Mouse (Mus musculus): Measurements from ENCODE around the gene Cdc123. TPM values are rescaled to one million over a fixed set of nuclear protein-coding genes. Genes with fewer than 3 reads are reported as not detected.
A peak's percentile ranks its signal among the peaks of the same experiment; 100 is the strongest.

Cdc123 gene
- polyA plus RNA-seq, 1 experiment from 2014 or later: 184 TPM

DNA sequence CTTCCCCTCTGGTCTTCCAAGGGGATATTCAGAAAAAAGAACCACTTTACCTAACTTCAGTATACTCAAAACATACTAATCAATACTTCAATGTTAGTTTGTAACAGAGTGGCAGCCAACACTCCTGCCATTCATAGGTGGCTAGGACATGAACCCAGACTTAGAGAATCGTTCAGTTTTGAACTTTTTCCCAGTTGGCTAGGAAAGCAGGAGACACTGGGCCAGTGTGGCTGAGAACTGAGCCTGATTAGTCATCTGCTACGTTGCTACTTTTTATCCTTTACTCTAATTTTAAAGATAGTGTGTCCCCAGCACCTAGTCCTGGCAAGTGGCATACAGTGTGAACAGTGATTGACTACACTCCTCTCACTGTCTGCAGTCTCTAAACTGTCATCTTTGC, 22.7 kb upstream of the Cdc123 start:
- Histone ChIP-seq H3K4me2 (replicated peaks; ENCODE audit: low read depth) (no peak overlapping the region), H3K4me1 (replicated peaks; ENCODE audit: control insufficient read depth, insufficient read depth) (no peaks in the 10 kb centered on the region), H3K4me3 (ENCODE audit: low read depth, low read length) (no peak overlapping the region), H3K36me3 (ENCODE audit: control insufficient read depth, insufficient read depth, low read length) (peaks cover 3% of the 10 kb centered on the region), H3K9me3 (ENCODE audit: control insufficient read depth, low read length) (no peaks in the 10 kb centered on the region), H3K27me3 (ENCODE audit: control insufficient read depth, insufficient read depth, low read length) (no peaks in the 10 kb centered on the region), H3K27ac (replicated peaks) (no peak overlapping the region), H3K9ac (ENCODE audit: low read length) (no peak overlapping the region)
- no peak for TF ChIP-seq CTCF (IDR thresholded peaks at IDR 0.05; ENCODE audit: low read depth)
- no peak for TF ChIP-seq EP300 (optimal IDR thresholded peaks at IDR 0.05)
- DNase-seq (ENCODE audit: low spot score) (no peak), ATAC-seq (ENCODE audit: low FRiP score, low TSS enrichment) (no peak)
- 88% methylated on average over 2 of the region's 2 CpGs for WGBS

DNA sequence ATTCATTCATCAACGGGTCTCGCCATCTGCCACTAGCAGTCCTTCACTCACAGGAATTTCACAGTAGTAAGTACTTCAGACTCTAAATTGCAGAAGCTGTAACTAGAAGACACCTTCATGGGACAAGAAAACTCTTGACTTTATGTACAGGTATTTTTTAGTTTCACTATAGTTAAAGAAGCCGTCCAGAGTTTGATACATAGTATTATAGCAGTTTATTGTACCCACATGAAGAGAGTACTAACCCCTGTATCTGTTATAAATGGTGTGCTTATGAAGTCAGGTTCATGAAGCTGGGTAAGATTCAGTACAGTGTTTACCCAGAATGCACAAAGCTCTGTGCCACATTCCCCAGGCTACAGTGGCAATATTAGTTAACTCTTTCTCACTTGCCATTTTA, 17.9 kb upstream of the Cdc123 start, which contains the start of gene Gm13199:
Gene Gm13199 (minus strand): TSS at position 101 of the 400 bp plus-strand sequence.
- Histone ChIP-seq H3K27me3 (ENCODE audit: control insufficient read depth, insufficient read depth, low read length) (no peaks in the 10 kb centered on the region), H3K4me3 (ENCODE audit: low read depth, low read length) (no peak within 1 kb of the TSS), H3K9ac (ENCODE audit: low read length) (no peak within 1 kb of the TSS), H3K27ac (replicated peaks) (no peak within 1 kb of the TSS), H3K4me1 (replicated peaks; ENCODE audit: control insufficient read depth, insufficient read depth) (no peaks in the 10 kb centered on the region), H3K36me3 (ENCODE audit: control insufficient read depth, insufficient read depth, low read length) (peaks cover 8% of the 10 kb centered on the region), H3K9me3 (ENCODE audit: control insufficient read depth, low read length) (no peaks in the 10 kb centered on the region), H3K4me2 (replicated peaks; ENCODE audit: low read depth) (no peak within 1 kb of the TSS)
- 97% methylated on average over 3 of the region's 3 CpGs for WGBS
- no peak for TF ChIP-seq EP300 (optimal IDR thresholded peaks at IDR 0.05)
- no peak for TF ChIP-seq CTCF (IDR thresholded peaks at IDR 0.05; ENCODE audit: low read depth)
- no peak for DNase-seq (ENCODE audit: low spot score)
- no peak for ATAC-seq (ENCODE audit: low FRiP score, low TSS enrichment)

DNA sequence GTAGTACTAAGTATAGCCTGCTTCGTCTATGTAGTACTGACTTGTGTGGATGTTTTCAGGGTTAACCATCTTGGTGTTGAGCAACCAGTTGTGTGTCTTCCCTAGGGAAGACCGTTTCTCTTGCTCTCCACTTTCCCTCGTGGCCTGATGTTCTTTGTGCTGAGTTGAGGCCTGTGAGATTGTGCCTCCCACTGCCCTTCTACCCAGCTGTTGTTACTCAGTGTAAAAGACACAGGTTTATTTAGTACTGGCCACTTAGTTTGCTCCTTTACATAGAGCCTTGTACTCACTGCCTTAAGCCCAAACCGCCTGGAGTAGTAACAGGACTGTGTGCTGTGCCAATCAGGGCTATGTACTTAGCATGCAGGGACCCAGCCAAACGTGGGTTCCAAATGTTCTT, 6.9 kb upstream of the Cdc123 start:
- TF ChIP-seq EP300 (optimal IDR thresholded peaks at IDR 0.05): no peak
- no peak for TF ChIP-seq CTCF (IDR thresholded peaks at IDR 0.05; ENCODE audit: low read depth)
- no peaks in the 10 kb centered on the region for H3K4me1 ChIP-seq (replicated peaks; ENCODE audit: control insufficient read depth, insufficient read depth)
- no peak overlapping the region for H3K4me3 ChIP-seq (ENCODE audit: low read depth, low read length)
- H3K27ac ChIP-seq (replicated peaks): peak overlapping the region; percentile 45; the same call in 1 of the 2 replicates
- H3K9me3 ChIP-seq (ENCODE audit: control insufficient read depth, low read length): no peaks in the 10 kb centered on the region
- H3K4me2 ChIP-seq (replicated peaks; ENCODE audit: low read depth): no peak overlapping the region
- no peak overlapping the region for H3K9ac ChIP-seq (ENCODE audit: low read length)
- no peaks in the 10 kb centered on the region; the same call in 1 of the 2 replicates for H3K36me3 ChIP-seq (ENCODE audit: control insufficient read depth, insufficient read depth, low read length)
- DNase-seq (ENCODE audit: low spot score): no peak
- H3K27me3 ChIP-seq (ENCODE audit: control insufficient read depth, insufficient read depth, low read length): no peaks in the 10 kb centered on the region
- ATAC-seq (ENCODE audit: low FRiP score, low TSS enrichment): peak; percentile 29; the same call in 1 of the 2 replicates
- 60% methylated on average over 5 of the region's 5 CpGs for WGBS

DNA sequence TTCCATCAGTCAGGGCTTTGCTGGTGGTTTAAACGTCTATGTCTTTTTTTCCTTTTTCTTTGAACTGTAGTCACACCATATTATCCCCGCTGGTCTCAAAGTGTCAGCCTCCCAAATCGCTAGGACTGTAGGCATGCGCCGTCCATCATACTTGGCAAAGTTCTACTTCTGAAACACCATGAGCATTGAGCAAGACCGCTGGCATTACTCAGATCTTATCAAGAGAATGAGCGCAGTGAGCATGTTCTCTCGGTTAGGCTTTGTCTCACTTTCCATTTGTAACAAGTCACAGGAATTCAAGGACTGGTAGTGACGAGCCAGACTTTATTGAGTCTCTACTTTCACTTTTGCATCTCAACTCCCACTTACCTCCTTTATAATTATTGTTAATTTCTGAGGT, 6.2 kb upstream of the Cdc123 start:
- DNase-seq (ENCODE audit: low spot score) (no peak), ATAC-seq (ENCODE audit: low FRiP score, low TSS enrichment) (no peak)
- Histone ChIP-seq H3K27ac (replicated peaks) (no peak overlapping the region), H3K4me3 (ENCODE audit: low read depth, low read length) (no peak overlapping the region), H3K4me1 (replicated peaks; ENCODE audit: control insufficient read depth, insufficient read depth) (no peaks in the 10 kb centered on the region), H3K9me3 (ENCODE audit: control insufficient read depth, low read length) (no peaks in the 10 kb centered on the region), H3K36me3 (ENCODE audit: control insufficient read depth, insufficient read depth, low read length) (no peaks in the 10 kb centered on the region; the same call in 1 of the 2 replicates), H3K27me3 (ENCODE audit: control insufficient read depth, insufficient read depth, low read length) (no peaks in the 10 kb centered on the region), H3K4me2 (replicated peaks; ENCODE audit: low read depth) (no peak overlapping the region), H3K9ac (ENCODE audit: low read length) (no peak overlapping the region)
- TF ChIP-seq CTCF (IDR thresholded peaks at IDR 0.05; ENCODE audit: low read depth) (no peak), EP300 (optimal IDR thresholded peaks at IDR 0.05) (no peak)
- WGBS: 77% methylated on average over 9 of the region's 9 CpGs

DNA sequence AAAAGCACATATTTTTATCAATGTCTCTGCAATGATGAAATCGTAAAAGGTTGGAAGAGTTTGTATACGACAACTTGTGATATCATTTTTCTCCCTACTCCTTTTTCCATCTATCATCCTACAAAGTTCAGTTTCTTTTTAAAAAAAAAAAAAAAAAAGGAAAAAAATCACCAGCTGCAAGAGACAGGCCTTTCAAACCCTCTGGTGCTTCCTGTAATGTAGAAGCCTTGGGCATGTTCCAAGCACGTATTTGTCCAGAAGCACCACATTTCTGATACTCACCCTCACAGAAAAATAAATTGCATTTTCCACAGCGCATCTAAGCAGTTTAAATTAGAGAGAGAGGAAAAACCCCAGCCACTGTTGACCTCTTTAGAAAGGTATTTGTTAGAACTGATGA, 862 bp upstream of the Cdc123 start:
- H3K27ac ChIP-seq (replicated peaks): no peak overlapping the region
- ATAC-seq (ENCODE audit: low FRiP score, low TSS enrichment) (no peak), DNase-seq (ENCODE audit: low spot score) (no peak)

DNA sequence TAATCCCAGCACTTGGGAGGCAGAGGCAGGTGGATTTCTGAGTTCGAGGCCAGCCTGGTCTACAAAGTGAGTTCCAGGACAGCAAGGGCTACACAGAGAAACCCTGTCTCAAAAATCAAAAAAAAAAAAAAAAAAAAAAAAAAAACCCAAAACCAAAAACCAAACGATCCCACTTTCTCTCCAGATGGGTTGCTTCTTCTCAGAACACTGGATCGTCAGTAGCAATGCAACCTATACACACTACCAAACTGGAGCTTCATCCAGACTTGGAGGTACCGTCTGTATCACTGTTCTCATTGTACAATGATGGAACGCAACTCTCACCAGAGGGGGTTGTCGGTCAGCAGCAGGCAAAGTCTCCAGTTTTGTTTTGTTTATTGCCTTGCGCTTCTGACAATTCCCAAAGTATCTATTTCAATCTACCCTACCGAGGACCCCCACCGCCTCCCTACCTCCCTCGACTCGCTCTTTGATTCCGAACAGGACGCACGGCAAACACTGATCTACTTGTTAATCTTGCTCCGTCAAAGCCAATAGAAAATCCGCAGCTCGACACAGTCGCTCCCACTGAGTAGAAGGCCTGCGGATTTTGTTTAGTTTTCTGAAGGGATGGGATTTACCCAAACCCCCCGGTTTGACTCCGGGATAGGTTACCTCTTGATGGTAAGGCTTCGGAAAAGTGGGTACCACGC, 637 bp downstream of the Cdc123 start:
- no peak for TF ChIP-seq EP300 (optimal IDR thresholded peaks at IDR 0.05)
- 0 out of 2 replicates have a peak, but pooled peaks have one; percentile 6 for TF ChIP-seq CTCF (IDR thresholded peaks at IDR 0.05; ENCODE audit: low read depth)
- DNase-seq (ENCODE audit: low spot score): no peak
- 4% methylated on average over 23 of the region's 23 CpGs for WGBS

More for the DNA sequence above, 862 bp upstream of the Cdc123 start:
- TF ChIP-seq EP300 (optimal IDR thresholded peaks at IDR 0.05): no peak
- TF ChIP-seq CTCF (IDR thresholded peaks at IDR 0.05; ENCODE audit: low read depth): no peak
- Histone ChIP-seq H3K9ac (ENCODE audit: low read length) (peak overlapping the region; percentile 80), H3K9me3 (ENCODE audit: control insufficient read depth, low read length) (no peaks in the 10 kb centered on the region), H3K27me3 (ENCODE audit: control insufficient read depth, insufficient read depth, low read length) (no peaks in the 10 kb centered on the region), H3K4me3 (ENCODE audit: low read depth, low read length) (peak overlapping the region; percentile 76), H3K4me1 (replicated peaks; ENCODE audit: control insufficient read depth, insufficient read depth) (no peaks in the 10 kb centered on the region), H3K4me2 (replicated peaks; ENCODE audit: low read depth) (peak overlapping the region; percentile 64), H3K36me3 (ENCODE audit: control insufficient read depth, insufficient read depth, low read length) (no peaks in the 10 kb centered on the region)
- 11% methylated on average over 4 of the region's 4 CpGs for WGBS

More for the DNA sequence above, 637 bp downstream of the Cdc123 start:
- peak overlapping the region; percentile 95 for H3K27ac ChIP-seq (replicated peaks)
- no peaks in the 10 kb centered on the region for H3K27me3 ChIP-seq (ENCODE audit: control insufficient read depth, insufficient read depth, low read length)
- peak overlapping the region; percentile 71 for H3K4me2 ChIP-seq (replicated peaks; ENCODE audit: low read depth)
- no peaks in the 10 kb centered on the region for H3K4me1 ChIP-seq (replicated peaks; ENCODE audit: control insufficient read depth, insufficient read depth)
- peak overlapping the region; percentile 76 for H3K4me3 ChIP-seq (ENCODE audit: low read depth, low read length)
- peak overlapping the region; percentile 80 for H3K9ac ChIP-seq (ENCODE audit: low read length)
- peaks cover 4% of the 10 kb centered on the region; the same call in 1 of the 2 replicates for H3K36me3 ChIP-seq (ENCODE audit: control insufficient read depth, insufficient read depth, low read length)
- H3K9me3 ChIP-seq (ENCODE audit: control insufficient read depth, low read length): no peaks in the 10 kb centered on the region
- peak; percentile 48 for ATAC-seq (ENCODE audit: low FRiP score, low TSS enrichment)

Data from stomach, postnatal 0 days (tissue).